Mouse (Mus musculus) midbrain, embryonic 15.5 days (tissue): ENCODE measurements at regions not wholly inside any gene's neighbourhood (a gene's known extent, or its start where the extent isn't known, plus 50 kb on each side); places are given as distances from the start of the nearest gene placed in this dataset.
A peak's percentile ranks its signal among the peaks of the same experiment; 100 is the strongest.

ENCODE experiments used
- ATAC-seq: fragments of 200-750 bp; cut with Nextera tagmentation; replicated peaks from 2 replicates; pipeline ENCODE4 v1.8.0; 2017; ENCODE audit warnings: moderate TSS enrichment
- H3K27ac ChIP-seq: fragments of 300-500 bp; sonication (generic); 2 replicates; pipeline ENCODE4 v1.5.1; 2015; ENCODE audit warnings: mild to moderate bottlenecking, inconsistent platforms
- H3K27me3 ChIP-seq: fragments of 300-500 bp; sonication (generic); replicated peaks from 2 replicates; pipeline ENCODE4 v1.6.1; 2015; ENCODE audit warnings: inconsistent platforms
- H3K36me3 ChIP-seq: fragments of 300-500 bp; sonication (generic); replicated peaks from 2 replicates; pipeline ENCODE4 v1.6.1; 2015; ENCODE audit warnings: inconsistent platforms
- H3K4me1 ChIP-seq: fragments of 300-500 bp; sonication (generic); 2 replicates; pipeline ENCODE4 v1.6.1; 2015; ENCODE audit warnings: inconsistent platforms
- H3K4me2 ChIP-seq: fragments of 300-500 bp; sonication (generic); 2 replicates; pipeline ENCODE4 v1.6.1; 2015; ENCODE audit warnings: inconsistent platforms, mild to moderate bottlenecking, moderate library complexity
- H3K4me3 ChIP-seq: fragments of 300-500 bp; sonication (generic); 2 replicates; pipeline ENCODE4 v1.5.1; 2015; ENCODE audit warnings: mild to moderate bottlenecking, inconsistent platforms
- H3K9ac ChIP-seq: fragments of 300-500 bp; sonication (generic); 2 replicates; pipeline ENCODE4 v1.6.1; 2015; ENCODE audit warnings: mild to moderate bottlenecking, inconsistent platforms
- H3K9me3 ChIP-seq: fragments of 300-500 bp; sonication (generic); 2 replicates; pipeline ENCODE4 v1.6.1; 2016; ENCODE audit warnings: inconsistent platforms
- WGBS: fragments of 180-500 bp; shearing (Covaris S2); methylation state at CpG from one replicate; pipeline ENCODE4 v1.1.7; 2015; ENCODE audit warnings: mixed read lengths; 5-methylcytosine and 5-hydroxymethylcytosine counted together

DNA sequence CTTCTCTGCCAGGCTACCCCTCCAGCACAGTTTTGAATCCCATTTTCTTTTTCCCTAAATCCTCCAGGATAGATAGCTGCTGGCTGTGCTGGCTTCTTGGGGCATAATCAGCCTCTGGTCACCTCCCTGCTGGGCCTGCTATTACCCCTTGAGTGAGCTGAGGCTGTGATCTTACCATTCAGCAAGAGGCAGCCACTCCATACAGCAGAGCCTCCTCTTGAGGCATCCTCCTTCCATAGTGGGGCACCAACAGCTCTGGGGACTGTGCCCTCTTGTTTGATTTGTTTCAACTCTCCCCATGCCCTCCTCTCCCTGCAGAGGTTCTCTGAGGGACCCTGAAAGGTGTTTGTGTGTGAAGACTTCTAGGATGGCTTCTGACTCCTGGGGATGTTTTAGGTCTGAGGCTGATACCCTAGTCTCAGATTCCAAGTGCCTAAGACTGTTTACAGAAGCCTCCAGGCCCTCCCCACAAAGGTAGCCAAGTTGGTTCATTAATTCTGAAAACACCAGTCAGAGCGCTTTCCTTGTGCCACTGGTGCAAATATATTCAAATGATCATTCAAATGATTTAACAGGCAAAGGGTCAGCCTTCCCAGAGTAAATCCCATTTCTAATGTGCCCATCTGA is 343.9 kb downstream of the Eipr1 start:
- H3K9me3 ChIP-seq = no peaks in the 10 kb centered on the region
- H3K36me3 ChIP-seq = no peaks in the 10 kb centered on the region
- H3K4me3 ChIP-seq = no peak overlapping the region
- peaks cover 32% of the 10 kb centered on the region for H3K4me1 ChIP-seq
- H3K9ac ChIP-seq = no peak overlapping the region
- peak overlapping the region; percentile 39; the same call in 1 of the 2 replicates for H3K4me2 ChIP-seq
- peak; percentile 62 for ATAC-seq
- peak overlapping the region; percentile 89 for H3K27ac ChIP-seq
- WGBS = 8% methylated on average over 1 of the region's 1 CpGs
- no peaks in the 10 kb centered on the region for H3K27me3 ChIP-seq

DNA sequence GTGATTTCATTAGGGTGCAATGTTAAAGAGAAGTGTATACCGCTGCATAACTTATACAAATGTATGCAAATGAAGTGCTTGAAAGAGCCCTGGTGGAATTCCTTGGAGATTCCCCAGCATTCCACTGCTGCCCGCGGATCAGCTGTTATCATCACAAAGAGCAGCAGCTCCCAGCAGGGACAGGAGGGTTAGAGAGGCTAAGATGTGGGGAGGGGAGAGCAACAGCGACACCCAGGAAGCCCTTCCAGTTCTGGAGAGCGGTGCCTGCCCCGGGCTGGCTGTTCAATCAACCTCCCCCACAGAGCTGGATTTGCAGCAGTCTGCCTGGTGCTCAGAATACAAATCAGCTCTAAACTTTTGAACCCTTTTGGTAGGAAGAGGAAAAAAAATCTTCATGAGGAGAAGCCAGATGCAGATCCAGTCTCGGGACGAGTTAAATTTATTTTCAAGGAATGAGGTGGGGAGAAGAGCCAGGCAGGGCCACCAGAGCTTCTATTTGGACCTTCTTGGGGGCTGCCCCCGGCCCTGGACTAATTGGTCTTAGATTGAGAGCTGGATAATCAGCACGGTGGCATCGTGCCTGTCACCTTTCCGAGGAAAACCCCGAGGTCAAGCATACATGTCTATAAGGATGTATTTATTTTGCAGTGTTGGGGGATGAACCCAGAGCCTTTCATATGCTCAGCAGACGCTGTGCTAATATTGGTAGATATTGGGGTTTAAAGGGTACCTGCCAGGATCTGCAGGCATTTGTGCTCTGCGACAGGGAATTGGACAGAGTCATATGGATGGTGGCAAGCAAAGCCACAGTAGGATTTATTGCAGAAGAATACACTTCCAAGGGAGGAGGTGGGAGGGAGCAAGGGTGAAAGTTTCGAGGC is 344.7 kb downstream of the Eipr1 start:
- Histone ChIP-seq H3K9me3 (no peaks in the 10 kb centered on the region), H3K27ac (peak overlapping the region; percentile 89), H3K9ac (peak overlapping the region; percentile 20; the same call in 1 of the 2 replicates), H3K4me3 (no peak overlapping the region), H3K4me1 (peaks cover 32% of the 10 kb centered on the region), H3K27me3 (no peaks in the 10 kb centered on the region), H3K4me2 (peak overlapping the region; percentile 39), H3K36me3 (no peaks in the 10 kb centered on the region)
- peak; percentile 94 for ATAC-seq
- WGBS = 4% methylated on average over 16 of the region's 16 CpGs

DNA sequence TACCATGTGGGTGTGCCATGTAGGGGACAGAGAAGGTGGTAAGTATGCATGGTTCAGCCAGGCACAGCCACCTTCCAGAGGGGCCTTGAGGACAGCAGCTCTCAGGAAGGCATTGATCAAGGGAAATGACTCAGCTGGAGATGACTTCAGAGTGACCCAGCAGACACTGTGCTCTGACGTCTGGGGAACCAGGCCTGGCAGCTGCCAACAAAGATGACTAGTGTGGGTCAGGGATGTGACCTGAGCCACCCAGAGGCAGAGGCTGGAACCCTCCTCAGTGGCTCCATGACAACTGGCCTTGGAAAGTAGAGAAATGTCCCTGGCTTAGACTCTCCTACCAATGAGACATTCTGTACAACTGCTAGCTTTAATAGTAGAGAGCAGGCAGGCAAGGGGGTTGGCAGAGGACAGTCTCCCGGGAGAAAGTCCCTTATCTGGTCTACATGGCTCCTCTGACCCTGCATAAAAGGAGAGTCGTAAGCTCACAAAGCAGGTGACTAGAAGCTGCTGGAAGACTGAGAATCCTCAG is 348.5 kb downstream of the Eipr1 start:
- 64% methylated on average over 3 of the region's 3 CpGs for WGBS
- Histone ChIP-seq H3K4me3 (no peak overlapping the region), H3K36me3 (no peaks in the 10 kb centered on the region), H3K4me1 (peaks cover 25% of the 10 kb centered on the region), H3K27me3 (no peaks in the 10 kb centered on the region), H3K9me3 (no peaks in the 10 kb centered on the region), H3K9ac (no peak overlapping the region), H3K4me2 (no peak overlapping the region), H3K27ac (no peak overlapping the region)
- ATAC-seq = no peak

DNA sequence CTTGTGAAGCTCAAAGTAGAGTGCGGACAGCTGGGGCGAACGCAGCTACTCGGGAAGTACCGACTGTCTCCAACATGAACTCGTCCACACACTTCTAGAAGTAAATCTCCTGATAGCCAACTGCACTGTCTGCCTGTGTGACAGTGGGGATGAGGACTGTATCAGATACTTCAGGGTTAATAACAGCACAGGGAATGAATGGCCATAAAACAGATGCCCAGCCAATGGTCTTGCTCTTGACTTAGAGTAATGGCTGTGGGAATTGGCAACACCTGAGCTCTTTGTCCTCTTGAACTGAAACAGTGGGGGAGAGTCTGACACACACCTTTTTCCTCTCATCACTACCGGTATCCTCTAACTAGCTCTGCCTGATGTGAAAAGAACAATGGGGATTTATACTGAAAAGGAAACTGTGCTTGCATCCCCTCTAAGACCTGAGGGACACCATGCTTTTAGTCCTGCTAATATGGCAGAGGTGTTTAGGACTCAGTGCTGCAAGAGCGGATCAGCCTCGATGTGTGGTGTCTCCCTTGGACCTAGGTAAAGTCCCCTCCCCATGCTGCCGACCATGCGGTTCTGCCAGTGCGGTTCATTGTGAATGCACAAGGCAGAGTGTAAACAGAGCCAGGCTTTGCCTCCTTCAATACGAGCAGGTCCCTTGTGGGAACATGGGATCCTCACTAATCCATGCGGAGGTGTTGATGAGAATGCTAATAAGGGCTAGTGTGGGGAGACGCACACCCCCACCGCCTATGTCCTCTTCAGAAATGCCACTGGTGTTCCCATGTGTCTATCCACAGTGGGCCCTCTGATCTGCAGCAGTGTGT is 355.5 kb downstream of the Eipr1 start:
- peak overlapping the region; percentile 76 for H3K27ac ChIP-seq
- H3K27me3 ChIP-seq = no peaks in the 10 kb centered on the region
- no peak overlapping the region for H3K9ac ChIP-seq
- no peak overlapping the region for H3K4me2 ChIP-seq
- no peaks in the 10 kb centered on the region for H3K9me3 ChIP-seq
- no peaks in the 10 kb centered on the region for H3K36me3 ChIP-seq
- ATAC-seq = peak; percentile 91
- H3K4me3 ChIP-seq = no peak overlapping the region
- H3K4me1 ChIP-seq = peaks cover 17% of the 10 kb centered on the region
- 41% methylated on average over 16 of the region's 16 CpGs for WGBS

DNA sequence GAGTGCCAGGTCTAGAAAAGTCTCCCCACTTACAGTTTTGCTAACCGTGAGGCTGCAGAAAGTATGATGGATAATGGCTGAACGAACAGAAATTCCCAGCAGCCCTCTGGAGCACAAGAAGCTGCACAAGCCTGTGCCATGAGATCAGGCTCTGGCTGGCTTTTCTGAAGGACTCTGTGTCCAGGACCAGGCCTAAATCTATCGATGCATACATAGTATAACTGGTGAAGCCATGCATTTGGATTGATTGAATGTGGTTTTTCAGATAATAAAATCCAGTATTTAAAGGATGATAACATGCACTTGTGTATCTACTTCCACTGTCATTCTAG is 356.1 kb downstream of the Eipr1 start:
- Histone ChIP-seq H3K27me3 (no peaks in the 10 kb centered on the region), H3K4me1 (peaks cover 17% of the 10 kb centered on the region), H3K9me3 (no peaks in the 10 kb centered on the region), H3K9ac (no peak overlapping the region), H3K4me3 (no peak overlapping the region), H3K27ac (peak overlapping the region; percentile 76), H3K36me3 (no peaks in the 10 kb centered on the region), H3K4me2 (no peak overlapping the region)
- WGBS = 37% methylated on average over 3 of the region's 3 CpGs
- ATAC-seq = no peak

DNA sequence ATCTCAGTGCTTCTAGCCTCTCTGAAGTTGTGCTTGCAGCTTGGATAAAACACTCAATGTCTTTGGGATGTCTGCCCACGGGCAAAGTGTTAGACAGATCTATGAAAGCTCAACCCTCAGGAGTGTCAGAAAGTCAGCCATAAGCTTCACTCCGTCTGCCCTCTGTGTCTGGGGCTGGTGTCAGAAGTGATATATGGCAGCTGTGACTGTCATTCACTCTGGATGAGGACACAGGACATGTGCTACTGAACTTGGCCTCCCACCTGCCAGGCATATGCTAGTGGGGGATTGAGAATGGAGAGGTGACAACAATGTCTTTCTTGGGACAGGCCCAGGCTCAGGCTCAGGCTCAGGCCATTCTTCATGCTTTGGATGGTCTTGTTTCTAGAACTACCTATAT is 366.7 kb downstream of the Eipr1 start:
- Histone ChIP-seq H3K4me2 (no peak overlapping the region), H3K4me1 (peaks cover 7% of the 10 kb centered on the region)

DNA sequence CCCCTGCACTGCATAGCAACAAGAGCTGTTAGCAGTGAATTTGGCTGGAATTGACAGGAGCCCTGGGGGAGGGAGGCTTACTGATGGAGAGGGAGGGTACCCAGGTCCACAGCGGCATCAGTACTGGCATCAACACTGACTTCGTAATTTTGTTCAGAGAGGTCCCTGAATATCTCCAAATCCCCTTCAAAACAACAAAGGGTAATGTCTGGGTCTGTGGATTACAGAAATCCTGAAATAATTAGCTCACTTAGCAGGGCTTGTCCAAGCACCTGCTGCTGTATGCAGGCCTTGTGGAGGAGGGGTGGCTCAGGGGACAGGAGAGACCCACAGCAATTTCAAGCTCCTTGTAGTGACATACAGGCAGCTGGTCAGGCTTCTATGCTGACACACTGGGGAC is 369.6 kb downstream of the Eipr1 start:
- Histone ChIP-seq H3K36me3 (no peaks in the 10 kb centered on the region), H3K4me1 (peaks cover 15% of the 10 kb centered on the region), H3K9ac (no peak overlapping the region), H3K27ac (peak overlapping the region; percentile 43), H3K9me3 (no peaks in the 10 kb centered on the region), H3K4me2 (no peak overlapping the region), H3K4me3 (no peak overlapping the region), H3K27me3 (no peaks in the 10 kb centered on the region)
- ATAC-seq = peak; percentile 69
- WGBS = 22% methylated on average over 2 of the region's 2 CpGs

More for the DNA sequence above, 366.7 kb downstream of the Eipr1 start:
- 87% methylated on average over 2 of the region's 2 CpGs for WGBS
- Histone ChIP-seq H3K36me3 (no peaks in the 10 kb centered on the region), H3K4me3 (no peak overlapping the region), H3K9me3 (no peaks in the 10 kb centered on the region), H3K27ac (no peak overlapping the region), H3K9ac (no peak overlapping the region), H3K27me3 (no peaks in the 10 kb centered on the region)
- no peak for ATAC-seq

DNA sequence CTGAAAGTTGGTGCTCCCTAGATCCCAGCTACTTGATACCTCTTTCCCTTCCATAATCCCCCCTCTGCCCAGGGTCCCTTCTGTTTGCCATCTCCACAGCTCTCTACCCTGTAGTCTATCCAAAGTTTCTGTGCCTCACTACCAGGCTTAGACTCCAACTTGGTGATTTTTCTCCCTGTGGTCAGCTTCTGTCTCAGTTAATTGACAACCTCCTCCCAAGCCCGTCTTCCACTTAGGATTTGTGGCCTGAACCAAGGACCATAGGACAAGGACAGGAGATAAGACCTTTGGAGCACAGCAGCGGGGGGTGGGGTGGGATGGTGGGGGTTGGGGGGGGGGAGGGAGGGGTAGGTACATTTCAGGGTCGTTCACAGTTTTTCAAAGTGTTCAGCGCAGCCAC is 371.3 kb downstream of the Eipr1 start:
- Histone ChIP-seq H3K9me3 (no peaks in the 10 kb centered on the region), H3K9ac (no peak overlapping the region), H3K27me3 (no peaks in the 10 kb centered on the region), H3K36me3 (no peaks in the 10 kb centered on the region), H3K27ac (no peak overlapping the region), H3K4me3 (no peak overlapping the region), H3K4me1 (peaks cover 15% of the 10 kb centered on the region), H3K4me2 (no peak overlapping the region)
- no peak for ATAC-seq
- WGBS = 79% methylated on average over 4 of the region's 4 CpGs

DNA sequence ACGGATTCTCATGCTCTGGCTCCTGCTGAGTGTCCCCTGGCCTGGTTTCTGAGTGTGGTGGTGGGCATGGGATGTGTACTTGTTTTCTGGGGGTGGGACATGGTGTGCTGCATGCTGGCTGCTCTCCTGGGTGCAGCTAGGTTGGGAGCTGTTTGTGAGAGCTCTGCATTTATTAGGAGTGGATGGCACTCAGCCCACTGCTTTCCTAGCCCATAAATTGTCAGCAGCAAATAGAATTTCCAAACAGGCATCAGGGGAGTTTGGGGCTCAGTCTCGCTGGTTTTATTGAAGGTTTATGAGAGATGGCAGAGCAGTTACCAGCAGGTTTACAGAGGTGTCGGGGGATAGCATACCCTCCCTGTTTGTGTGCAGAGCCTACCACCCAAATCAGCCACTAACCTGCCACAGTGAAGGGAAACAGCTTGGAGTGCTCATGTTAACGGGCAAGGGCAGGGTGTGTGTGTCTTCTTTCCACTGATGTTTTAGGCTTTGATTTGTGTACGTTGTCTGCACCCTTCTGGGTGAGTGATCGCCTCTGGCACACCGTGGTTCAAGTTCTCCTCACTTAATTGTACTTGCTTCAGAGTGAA is 372.6 kb downstream of the Eipr1 start:
- peak overlapping the region; percentile 74 for H3K27ac ChIP-seq
- no peaks in the 10 kb centered on the region for H3K27me3 ChIP-seq
- H3K4me3 ChIP-seq = no peak overlapping the region
- no peak overlapping the region for H3K9ac ChIP-seq
- no peaks in the 10 kb centered on the region for H3K9me3 ChIP-seq
- H3K4me2 ChIP-seq = no peak overlapping the region
- peaks cover 15% of the 10 kb centered on the region for H3K4me1 ChIP-seq
- no peak for ATAC-seq
- no peaks in the 10 kb centered on the region for H3K36me3 ChIP-seq
- WGBS = 51% methylated on average over 7 of the region's 7 CpGs

DNA sequence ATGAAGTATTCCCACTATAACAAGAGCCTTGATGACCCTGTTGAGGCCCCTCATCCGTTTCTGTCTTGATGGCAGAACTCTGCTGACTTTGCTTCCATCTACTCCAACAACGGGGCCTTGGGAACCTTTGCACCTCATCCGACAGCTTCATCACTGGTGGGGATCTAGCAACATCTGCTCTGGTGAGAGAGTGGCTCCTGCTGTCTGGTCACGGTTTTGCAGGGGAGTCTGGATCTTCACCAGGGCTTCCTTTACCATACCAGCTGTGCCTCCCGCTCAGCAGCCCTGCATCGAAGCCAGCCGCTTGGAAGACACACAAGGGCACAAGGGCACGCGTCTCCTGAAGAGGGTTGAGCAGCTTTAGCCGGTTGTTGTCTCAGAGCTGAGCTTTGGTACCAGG is 377.2 kb downstream of the Eipr1 start:
- Histone ChIP-seq H3K9ac (no peak overlapping the region), H3K4me2 (no peak overlapping the region), H3K36me3 (no peaks in the 10 kb centered on the region), H3K27me3 (no peaks in the 10 kb centered on the region), H3K9me3 (no peaks in the 10 kb centered on the region), H3K27ac (peak overlapping the region; percentile 49; the same call in 1 of the 2 replicates), H3K4me3 (no peak overlapping the region), H3K4me1 (peaks cover 7% of the 10 kb centered on the region; the same call in 1 of the 2 replicates)
- ATAC-seq = peak; percentile 57; the same call in 1 of the 2 replicates
- 47% methylated on average over 10 of the region's 10 CpGs for WGBS

DNA sequence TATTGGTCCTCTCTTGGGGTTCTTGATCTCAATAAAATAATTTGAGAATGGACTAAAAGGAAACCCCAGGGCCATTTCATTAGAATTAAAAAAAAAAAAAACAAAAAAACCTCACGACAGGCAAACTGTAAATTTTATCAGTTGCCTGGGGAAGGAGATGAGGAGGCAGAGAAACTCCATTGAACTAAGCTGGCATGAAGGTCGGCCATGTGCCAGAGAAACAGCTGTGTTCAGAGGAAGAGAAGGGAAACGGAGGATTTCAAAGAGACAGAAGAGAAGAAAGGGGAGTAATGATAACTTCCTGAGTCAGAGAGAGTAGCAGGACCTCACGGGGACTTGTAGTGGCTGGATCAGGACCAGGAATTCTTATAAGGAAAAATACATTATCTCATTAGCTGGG is 377.7 kb downstream of the Eipr1 start:
- no peak for ATAC-seq
- no peaks in the 10 kb centered on the region for H3K27me3 ChIP-seq
- H3K4me3 ChIP-seq = no peak overlapping the region
- H3K4me2 ChIP-seq = no peak overlapping the region
- H3K9me3 ChIP-seq = no peaks in the 10 kb centered on the region
- H3K36me3 ChIP-seq = no peaks in the 10 kb centered on the region
- WGBS = 59% methylated on average over 4 of the region's 4 CpGs
- no peak overlapping the region for H3K9ac ChIP-seq
- no peak overlapping the region for H3K27ac ChIP-seq
- H3K4me1 ChIP-seq = peaks cover 3% of the 10 kb centered on the region; the same call in 1 of the 2 replicates

DNA sequence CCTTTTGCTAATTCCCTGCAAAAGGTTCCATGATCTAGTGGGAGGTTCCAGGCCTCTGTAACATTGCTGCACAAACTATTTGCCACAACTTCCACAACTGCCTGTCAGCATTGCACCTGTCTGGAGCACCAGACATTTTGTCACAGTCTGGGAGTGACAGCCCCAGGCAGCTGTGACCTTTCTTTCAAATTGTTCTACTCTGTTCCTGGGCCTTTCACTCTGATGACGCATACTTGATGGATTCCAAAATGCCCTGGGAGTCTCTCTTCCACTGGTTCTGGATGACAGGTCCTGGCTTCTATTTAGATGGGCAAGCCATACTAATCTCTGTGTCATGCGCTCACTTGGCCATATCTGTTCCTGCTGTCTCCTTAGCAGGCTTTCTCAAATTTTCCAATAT is 382.7 kb downstream of the Eipr1 start:
- Histone ChIP-seq H3K4me2 (no peak overlapping the region), H3K4me3 (no peak overlapping the region), H3K27ac (no peak overlapping the region), H3K27me3 (no peaks in the 10 kb centered on the region), H3K9me3 (no peaks in the 10 kb centered on the region), H3K4me1 (peaks cover 21% of the 10 kb centered on the region), H3K9ac (no peak overlapping the region), H3K36me3 (no peaks in the 10 kb centered on the region)
- ATAC-seq = no peak
- 81% methylated on average over 2 of the region's 2 CpGs for WGBS
